In genomic region chr2:30414681-30415080, GRCm38 (mm10) we compare ENCODE assay signal across 8 mouse cellular contexts. TPM values are rescaled to one million over a fixed set of nuclear protein-coding genes. Genes with fewer than 3 reads are reported as not detected.
DNase-seq lines count a peak whose midpoint lies in the region; ATAC-seq and TF ChIP-seq lines count a peak whose summit lies in the region.

No protein-coding gene starts in this region.

- H3K9ac ChIP-seq in kidney, embryonic 16.5 days (replicated peaks; ENCODE audit: low read length): peak overlapping the region; percentile 98
- peak overlapping the region; percentile 91 for H3K9ac ChIP-seq in hindbrain, embryonic 16.5 days (ENCODE audit: low read depth, low read length)
- peak overlapping the region; percentile 86 for H3K9ac ChIP-seq in midbrain, postnatal 0 days (replicated peaks; ENCODE audit: low read length, poor library complexity, severe bottlenecking)

- H3K4me3 ChIP-seq in kidney, embryonic 16.5 days (ENCODE audit: low read length): peak overlapping the region; percentile 91
- H3K4me3 ChIP-seq in embryonic facial prominence, embryonic 10.5 days: peak overlapping the region; percentile 87
- peak overlapping the region; percentile 60 for H3K4me3 ChIP-seq in hindbrain, embryonic 16.5 days (ENCODE audit: low read length)
- peak overlapping the region; percentile 77 for H3K4me3 ChIP-seq in midbrain, postnatal 0 days (ENCODE audit: low read depth, low read length)

- no peaks in the 10 kb centered on the region for H3K27me3 ChIP-seq in kidney, embryonic 16.5 days (ENCODE audit: insufficient read depth, low read length)
- H3K27me3 ChIP-seq in embryonic facial prominence, embryonic 10.5 days (replicated peaks; ENCODE audit: low read depth, poor library complexity, severe bottlenecking): peaks cover 22% of the 10 kb centered on the region
- H3K27me3 ChIP-seq in hindbrain, embryonic 16.5 days (replicated peaks; ENCODE audit: control insufficient read depth, insufficient read depth, low read length): no peaks in the 10 kb centered on the region
- no peaks in the 10 kb centered on the region for H3K27me3 ChIP-seq in midbrain, postnatal 0 days (ENCODE audit: insufficient read depth, low read length)

- H3K36me3 ChIP-seq in kidney, embryonic 16.5 days (ENCODE audit: insufficient read depth, low read length): no peaks in the 10 kb centered on the region
- H3K36me3 ChIP-seq in embryonic facial prominence, embryonic 10.5 days (replicated peaks): peaks cover 20% of the 10 kb centered on the region
- H3K36me3 ChIP-seq in hindbrain, embryonic 16.5 days (ENCODE audit: control insufficient read depth, insufficient read depth, low read length): peaks cover 9% of the 10 kb centered on the region
- peaks cover 21% of the 10 kb centered on the region for H3K36me3 ChIP-seq in midbrain, postnatal 0 days (ENCODE audit: insufficient read depth, low read length)

- no peak for TF ChIP-seq CTCF in midbrain, postnatal 0 days (IDR thresholded peaks at IDR 0.05)

- DNase-seq in kidney, adult 8-10 months: no peak
- no peak for DNase-seq in embryonic facial prominence, embryonic 10.5 days (ENCODE audit: low spot score)
- no peak for DNase-seq in midbrain, postnatal 0 days (ENCODE audit: low spot score)
- DNase-seq in gastrocnemius, postnatal 10 days: no peak
- DNase-seq in left cerebral cortex, postnatal 25 days (ENCODE audit: low spot score in 2 of 2): no peak
- no peak for DNase-seq in cerebellum, adult 8-10 months

- WGBS in kidney, embryonic 16.5 days: 53% methylated on average over 5 of the region's 5 CpGs
- WGBS in embryonic facial prominence, embryonic 10.5 days: 45% methylated on average over 5 of the region's 5 CpGs
- 50% methylated on average over 5 of the region's 5 CpGs for WGBS in hindbrain, embryonic 16.5 days
- 48% methylated on average over 5 of the region's 5 CpGs for WGBS in midbrain, postnatal 0 days

- H3K4me2 ChIP-seq in kidney, embryonic 16.5 days (replicated peaks; ENCODE audit: low read depth, low read length): peak overlapping the region; percentile 87
- H3K4me2 ChIP-seq in hindbrain, embryonic 16.5 days (ENCODE audit: low read length): peak overlapping the region; percentile 77
- H3K4me2 ChIP-seq in midbrain, postnatal 0 days (ENCODE audit: low read depth, low read length, poor library complexity, severe bottlenecking): peak overlapping the region; percentile 64

- intact Hi-C loops in left cerebral cortex, postnatal 25 days (cut with DNase I): no loop called here

- peaks cover 29% of the 10 kb centered on the region for H3K4me1 ChIP-seq in kidney, embryonic 16.5 days (ENCODE audit: insufficient read depth, low read length)
- peaks cover 53% of the 10 kb centered on the region for H3K4me1 ChIP-seq in embryonic facial prominence, embryonic 10.5 days
- H3K4me1 ChIP-seq in hindbrain, embryonic 16.5 days (ENCODE audit: control insufficient read depth, insufficient read depth, low read depth, low read length): peaks cover 47% of the 10 kb centered on the region
- peaks cover 11% of the 10 kb centered on the region for H3K4me1 ChIP-seq in midbrain, postnatal 0 days (ENCODE audit: insufficient read depth, low read length)

- no peaks in the 10 kb centered on the region for H3K9me3 ChIP-seq in kidney, embryonic 16.5 days (ENCODE audit: low read length)
- no peaks in the 10 kb centered on the region for H3K9me3 ChIP-seq in embryonic facial prominence, embryonic 10.5 days
- H3K9me3 ChIP-seq in hindbrain, embryonic 16.5 days (ENCODE audit: control insufficient read depth, low read length): no peaks in the 10 kb centered on the region
- no peaks in the 10 kb centered on the region for H3K9me3 ChIP-seq in midbrain, postnatal 0 days (ENCODE audit: low read length)

- ATAC-seq in kidney, embryonic 16.5 days (ENCODE audit: low FRiP score, low TSS enrichment): no peak
- ATAC-seq in hindbrain, embryonic 16.5 days: 0 out of 2 replicates have a peak, but pooled peaks have one; percentile 1
- no peak for ATAC-seq in midbrain, postnatal 0 days (ENCODE audit: low FRiP score)

- no peak overlapping the region for H3K27ac ChIP-seq in kidney, embryonic 16.5 days (ENCODE audit: low read length)
- peak overlapping the region; percentile 99 for H3K27ac ChIP-seq in embryonic facial prominence, embryonic 10.5 days (replicated peaks)
- peak overlapping the region; percentile 96; the same call in 1 of the 2 replicates for H3K27ac ChIP-seq in hindbrain, embryonic 16.5 days (ENCODE audit: low read depth, low read length)
- peak overlapping the region; percentile 92; the same call in 1 of the 2 replicates for H3K27ac ChIP-seq in midbrain, postnatal 0 days (ENCODE audit: low read depth, low read length)

RNA-seq across cellular contexts. Expression of gene Crat, which starts 0.9 kb away (rescaled TPM):
- 40.9 and 44.2 TPM in 2 replicates for polyA plus RNA-seq in kidney, embryonic 16.5 days (2015; fragmentation: Nextera tagmentation; extraction: Ambion mirVana)
- polyA plus RNA-seq in embryonic facial prominence, embryonic 10.5 days (2016; fragmentation: Nextera tagmentation; extraction: Ambion mirVana): 19.9 and 20.3 TPM in 2 replicates
- polyA plus RNA-seq in hindbrain, embryonic 16.5 days (2015; fragmentation: Nextera tagmentation; extraction: Ambion mirVana): 25.4 and 30.8 TPM in 2 replicates
- total RNA-seq in midbrain, postnatal 0 days (2014; rRNA removed): 32.6 and 38.0 TPM in 2 replicates
- 24.9 and 27.4 TPM in 2 replicates for polyA plus RNA-seq in midbrain, postnatal 0 days (2015; fragmentation: Nextera tagmentation; extraction: Ambion mirVana)
- 100 to 1,000 TPM; 228 to 262 TPM for total RNA-seq in gastrocnemius, postnatal 10 days (2021)
- total RNA-seq in left cerebral cortex, postnatal 25 days (2021): 10 to 100 TPM; 48.4 to 50.7 TPM

RNA-seq across cellular contexts. Expression of gene Ptpa, which starts 1.2 kb away (rescaled TPM):
- 184 and 191 TPM in 2 replicates for polyA plus RNA-seq in kidney, embryonic 16.5 days (2015; fragmentation: Nextera tagmentation; extraction: Ambion mirVana)
- polyA plus RNA-seq in embryonic facial prominence, embryonic 10.5 days (2016; fragmentation: Nextera tagmentation; extraction: Ambion mirVana): 161 and 162 TPM in 2 replicates
- polyA plus RNA-seq in hindbrain, embryonic 16.5 days (2015; fragmentation: Nextera tagmentation; extraction: Ambion mirVana): 153 and 159 TPM in 2 replicates
- total RNA-seq in midbrain, postnatal 0 days (2014; rRNA removed): 139 and 147 TPM in 2 replicates
- polyA plus RNA-seq in midbrain, postnatal 0 days (2015; fragmentation: Nextera tagmentation; extraction: Ambion mirVana): 138 and 141 TPM in 2 replicates
- 100 to 1,000 TPM in 1 of 2 experiments, 10 to 100 TPM in 1; 95.1 to 101 TPM for total RNA-seq in gastrocnemius, postnatal 10 days (2021)
- 100 to 1,000 TPM; 172 to 174 TPM for total RNA-seq in left cerebral cortex, postnatal 25 days (2021)

RNA-seq across cellular contexts. Expression of gene Dolpp1, which starts 22.6 kb away (rescaled TPM):
- 44.2 and 46.8 TPM in 2 replicates for polyA plus RNA-seq in kidney, embryonic 16.5 days (2015; fragmentation: Nextera tagmentation; extraction: Ambion mirVana)
- 46.2 and 47.9 TPM in 2 replicates for polyA plus RNA-seq in embryonic facial prominence, embryonic 10.5 days (2016; fragmentation: Nextera tagmentation; extraction: Ambion mirVana)
- 63.7 and 67.7 TPM in 2 replicates for polyA plus RNA-seq in hindbrain, embryonic 16.5 days (2015; fragmentation: Nextera tagmentation; extraction: Ambion mirVana)
- total RNA-seq in midbrain, postnatal 0 days (2014; rRNA removed): 96.2 and 103 TPM in 2 replicates
- 56.6 and 59.7 TPM in 2 replicates for polyA plus RNA-seq in midbrain, postnatal 0 days (2015; fragmentation: Nextera tagmentation; extraction: Ambion mirVana)
- total RNA-seq in gastrocnemius, postnatal 10 days (2021): 10 to 100 TPM; 10.9 to 14.3 TPM
- total RNA-seq in left cerebral cortex, postnatal 25 days (2021): 10 to 100 TPM; 27.5 to 29.2 TPM

RNA-seq across cellular contexts. Expression of gene Miga2, which starts 50.6 kb away (rescaled TPM):
- polyA plus RNA-seq in kidney, embryonic 16.5 days (2015; fragmentation: Nextera tagmentation; extraction: Ambion mirVana): 32.0 and 34.9 TPM in 2 replicates
- 29.3 and 30.8 TPM in 2 replicates for polyA plus RNA-seq in embryonic facial prominence, embryonic 10.5 days (2016; fragmentation: Nextera tagmentation; extraction: Ambion mirVana)
- 38.2 and 39.7 TPM in 2 replicates for polyA plus RNA-seq in hindbrain, embryonic 16.5 days (2015; fragmentation: Nextera tagmentation; extraction: Ambion mirVana)
- 64.2 and 72.3 TPM in 2 replicates for total RNA-seq in midbrain, postnatal 0 days (2014; rRNA removed)
- polyA plus RNA-seq in midbrain, postnatal 0 days (2015; fragmentation: Nextera tagmentation; extraction: Ambion mirVana): 28.7 and 34.8 TPM in 2 replicates
- 10 to 100 TPM; 19.4 to 31.1 TPM for total RNA-seq in gastrocnemius, postnatal 10 days (2021)
- 100 to 1,000 TPM; 120 to 124 TPM for total RNA-seq in left cerebral cortex, postnatal 25 days (2021)

RNA-seq across cellular contexts. Expression of gene Sh3glb2, which starts 55.5 kb away (rescaled TPM):
- 100 and 102 TPM in 2 replicates for polyA plus RNA-seq in kidney, embryonic 16.5 days (2015; fragmentation: Nextera tagmentation; extraction: Ambion mirVana)
- 84.8 and 85.6 TPM in 2 replicates for polyA plus RNA-seq in embryonic facial prominence, embryonic 10.5 days (2016; fragmentation: Nextera tagmentation; extraction: Ambion mirVana)
- 208 and 221 TPM in 2 replicates for polyA plus RNA-seq in hindbrain, embryonic 16.5 days (2015; fragmentation: Nextera tagmentation; extraction: Ambion mirVana)
- 375 and 403 TPM in 2 replicates for total RNA-seq in midbrain, postnatal 0 days (2014; rRNA removed)
- 185 and 199 TPM in 2 replicates for polyA plus RNA-seq in midbrain, postnatal 0 days (2015; fragmentation: Nextera tagmentation; extraction: Ambion mirVana)
- 10 to 100 TPM; 32.2 to 37.9 TPM for total RNA-seq in gastrocnemius, postnatal 10 days (2021)
- 100 to 1,000 TPM; 277 to 301 TPM for total RNA-seq in left cerebral cortex, postnatal 25 days (2021)
